Mouse (Mus musculus) hindbrain, embryonic 14.5 days (tissue): Measurements from ENCODE around the gene Lmod3. TPM values are rescaled to one million over a fixed set of nuclear protein-coding genes. Genes with fewer than 3 reads are reported as not detected.
A peak's percentile ranks its signal among the peaks of the same experiment; 100 is the strongest.

Experiments
- ATAC-seq: fragments of 200-750 bp; cut with Nextera tagmentation; 2 replicates; pipeline ENCODE4 v1.8.0; 2017; ENCODE audit warnings: moderate number of reproducible peaks, mild to moderate bottlenecking, moderate TSS enrichment, moderate library complexity; ENCODE audit not compliant: low FRiP score
- DNase-seq: peaks from one replicate; pipeline ENCODE4 v3.0.0-alpha.2; 2015; ENCODE audit warnings: low spot score
- H3K27ac ChIP-seq: fragments of 300-500 bp; sonication (generic); 2 replicates; pipeline ENCODE4 v1.5.1; 2014; ENCODE audit warnings: mild to moderate bottlenecking, moderate library complexity
- H3K27me3 ChIP-seq: fragments of 300-500 bp; sonication (generic); 2 replicates; pipeline ENCODE4 v1.6.1; 2014; ENCODE audit warnings: mild to moderate bottlenecking, low read length, mixed read lengths; ENCODE audit not compliant: control insufficient read depth, insufficient read depth
- H3K36me3 ChIP-seq: fragments of 300-500 bp; sonication (generic); replicated peaks from 2 replicates; pipeline ENCODE4 v1.6.1; 2014; ENCODE audit not compliant: control insufficient read depth, insufficient read depth
- H3K4me1 ChIP-seq: fragments of 300-500 bp; sonication (generic); replicated peaks from 2 replicates; pipeline ENCODE4 v1.6.1; 2014; ENCODE audit warnings: antibody characterized with exemption, low read length, mixed read lengths; ENCODE audit not compliant: control insufficient read depth, insufficient read depth
- H3K4me2 ChIP-seq: fragments of 300-500 bp; sonication (generic); replicated peaks from 2 replicates; pipeline ENCODE4 v1.6.1; 2014; ENCODE audit warnings: mild to moderate bottlenecking, moderate library complexity
- H3K4me3 ChIP-seq: fragments of 300-500 bp; sonication (generic); replicated peaks from 2 replicates; pipeline ENCODE4 v1.5.1; 2014; ENCODE audit warnings: mild to moderate bottlenecking, low read length
- H3K9ac ChIP-seq: fragments of 300-500 bp; sonication (generic); 2 replicates; pipeline ENCODE4 v1.6.1; 2014
- H3K9me3 ChIP-seq: fragments of 300-500 bp; sonication (generic); 2 replicates; pipeline ENCODE4 v1.6.1; 2016; ENCODE audit warnings: low read length; ENCODE audit not compliant: control insufficient read depth
- WGBS: fragments of 180-500 bp; shearing (Covaris S2); extraction: QIAGEN DNeasy Blood & Tissue Kit; methylation state at CpG from one replicate; pipeline ENCODE4 v1.1.7; 2014; 5-methylcytosine and 5-hydroxymethylcytosine counted together
- polyA plus RNA-seq: library from polyadenylated mRNA; unstranded; fragments of >200 nt; fragmentation: Nextera tagmentation; extraction: Ambion mirVana; gene quantifications from 2 replicates; pipeline ENCODE4 v1.2.1, GENCODE M21; 2014

The Lmod3 gene
- polyA plus RNA-seq, 1 experiment from 2014 or later = not detected

- peak overlapping the region; percentile 11 for H3K4me3 ChIP-seq
- ATAC-seq (peak; percentile 62), DNase-seq (peak; percentile 83)
- H3K9me3 ChIP-seq = no peaks in the 10 kb centered on the region
- WGBS = 4% methylated on average over 19 of the region's 19 CpGs
- peaks cover 22% of the 10 kb centered on the region; the same call in 1 of the 2 replicates for H3K4me1 ChIP-seq
- no peak overlapping the region for H3K27ac ChIP-seq
- H3K9ac ChIP-seq = peak overlapping the region; percentile 26; the same call in 1 of the 2 replicates
- H3K36me3 ChIP-seq = no peaks in the 10 kb centered on the region
- H3K27me3 ChIP-seq = no peaks in the 10 kb centered on the region
- peak overlapping the region; percentile 54 for H3K4me2 ChIP-seq
Measured at GRCm38 (mm10) chr6:97278014-97278787, 25.6 kb upstream of the Lmod3 start.

- WGBS = 63% methylated on average over 5 of the region's 5 CpGs
- H3K4me3 ChIP-seq = no peak overlapping the region
- 0 out of 2 replicates have a peak, but pooled peaks have one; percentile 21 for ATAC-seq
- no peak overlapping the region for H3K9ac ChIP-seq
- H3K4me2 ChIP-seq = no peak overlapping the region
- no peak overlapping the region for H3K27ac ChIP-seq
- H3K9me3 ChIP-seq = no peaks in the 10 kb centered on the region
- H3K36me3 ChIP-seq = no peaks in the 10 kb centered on the region
- DNase-seq = no peak
- no peaks in the 10 kb centered on the region for H3K27me3 ChIP-seq
- H3K4me1 ChIP-seq = peaks cover 22% of the 10 kb centered on the region; the same call in 1 of the 2 replicates
Measured at GRCm38 (mm10) chr6:97276890-97277497, 24.4 kb upstream of the Lmod3 start.

GRCm38 (mm10) chr6:97276366-97276765 lies 23.8 kb upstream of the Lmod3 start:
- WGBS = 21% methylated on average over 4 of the region's 4 CpGs
- Histone ChIP-seq H3K4me3 (no peak overlapping the region), H3K4me1 (peaks cover 22% of the 10 kb centered on the region; the same call in 1 of the 2 replicates), H3K9ac (no peak overlapping the region), H3K36me3 (no peaks in the 10 kb centered on the region), H3K27me3 (no peaks in the 10 kb centered on the region), H3K4me2 (no peak overlapping the region), H3K27ac (no peak overlapping the region), H3K9me3 (no peaks in the 10 kb centered on the region)
- ATAC-seq (no peak), DNase-seq (no peak)

GRCm38 (mm10) chr6:97275760-97276159 lies 23.2 kb upstream of the Lmod3 start:
- Histone ChIP-seq H3K27me3 (no peaks in the 10 kb centered on the region), H3K27ac (no peak overlapping the region), H3K4me1 (peaks cover 22% of the 10 kb centered on the region; the same call in 1 of the 2 replicates), H3K4me3 (no peak overlapping the region), H3K4me2 (no peak overlapping the region), H3K36me3 (no peaks in the 10 kb centered on the region), H3K9me3 (no peaks in the 10 kb centered on the region), H3K9ac (no peak overlapping the region)
- WGBS = 62% methylated on average over 4 of the region's 4 CpGs
- ATAC-seq (no peak), DNase-seq (no peak)

GRCm38 (mm10) chr6:97273777-97274176 lies 21.2 kb upstream of the Lmod3 start:
- Histone ChIP-seq H3K4me1 (peaks cover 20% of the 10 kb centered on the region; the same call in 1 of the 2 replicates), H3K27me3 (no peaks in the 10 kb centered on the region), H3K4me2 (no peak overlapping the region), H3K27ac (no peak overlapping the region), H3K9me3 (no peaks in the 10 kb centered on the region), H3K9ac (no peak overlapping the region), H3K4me3 (no peak overlapping the region), H3K36me3 (no peaks in the 10 kb centered on the region)
- WGBS = 91% methylated on average over 3 of the region's 3 CpGs
- DNase-seq = no peak
- no peak for ATAC-seq

GRCm38 (mm10) chr6:97273058-97273710 lies 20.6 kb upstream of the Lmod3 start:
- H3K9ac ChIP-seq = no peak overlapping the region
- ATAC-seq (no peak), DNase-seq (no peak)
- no peak overlapping the region for H3K27ac ChIP-seq
- H3K4me2 ChIP-seq = no peak overlapping the region
- no peak overlapping the region for H3K4me3 ChIP-seq
- WGBS = 86% methylated on average over 16 of the region's 16 CpGs
- peaks cover 14% of the 10 kb centered on the region; the same call in 1 of the 2 replicates for H3K4me1 ChIP-seq
- no peaks in the 10 kb centered on the region for H3K27me3 ChIP-seq
- no peaks in the 10 kb centered on the region for H3K36me3 ChIP-seq
- H3K9me3 ChIP-seq = no peaks in the 10 kb centered on the region

- Histone ChIP-seq H3K9ac (no peak overlapping the region), H3K4me2 (no peak overlapping the region), H3K4me1 (peaks cover 12% of the 10 kb centered on the region; the same call in 1 of the 2 replicates), H3K27me3 (no peaks in the 10 kb centered on the region), H3K36me3 (no peaks in the 10 kb centered on the region), H3K9me3 (no peaks in the 10 kb centered on the region), H3K4me3 (no peak overlapping the region), H3K27ac (no peak overlapping the region)
- DNase-seq (no peak), ATAC-seq (no peak)
- 44% methylated on average over 2 of the region's 2 CpGs for WGBS
Measured at GRCm38 (mm10) chr6:97272349-97272748, 19.8 kb upstream of the Lmod3 start.

GRCm38 (mm10) chr6:97269596-97269995 lies 17.0 kb upstream of the Lmod3 start:
- no peak overlapping the region for H3K27ac ChIP-seq
- no peaks in the 10 kb centered on the region for H3K36me3 ChIP-seq
- no peaks in the 10 kb centered on the region for H3K27me3 ChIP-seq
- H3K4me3 ChIP-seq = no peak overlapping the region
- H3K9me3 ChIP-seq = no peaks in the 10 kb centered on the region
- ATAC-seq (no peak), DNase-seq (no peak)
- H3K4me1 ChIP-seq = no peaks in the 10 kb centered on the region
- WGBS = 72% methylated on average over 11 of the region's 11 CpGs
- H3K4me2 ChIP-seq = no peak overlapping the region
- H3K9ac ChIP-seq = no peak overlapping the region

GRCm38 (mm10) chr6:97267132-97267531 lies 14.6 kb upstream of the Lmod3 start:
- Histone ChIP-seq H3K9me3 (no peaks in the 10 kb centered on the region), H3K27me3 (no peaks in the 10 kb centered on the region), H3K9ac (no peak overlapping the region), H3K27ac (no peak overlapping the region), H3K36me3 (no peaks in the 10 kb centered on the region), H3K4me1 (no peaks in the 10 kb centered on the region), H3K4me2 (no peak overlapping the region), H3K4me3 (no peak overlapping the region)
- ATAC-seq (no peak), DNase-seq (no peak)
- WGBS = 91% methylated on average over 2 of the region's 2 CpGs
